Mouse (Mus musculus) heart, postnatal 10 days (tissue): ENCODE measurements around the gene Trio. TPM values are rescaled to one million over a fixed set of nuclear protein-coding genes. Genes with fewer than 3 reads are reported as not detected.

Experiments
- DNase-seq, 2 experiments: peaks; one replicate each; pipeline ENCODE4 v3.0.0; 2021
- intact Hi-C: fragments of 180-260 bp; cut with DNase I; formaldehyde crosslinking; loops from one replicate; pipeline ENCODE4 v1.15.1; 2025
- total RNA-seq, 2 experiments: library from RNA; stranded (reverse); gene quantifications; 2 replicates each; pipeline ENCODE4 v1.2.3; 2021

Gene Trio
- total RNA-seq, 2 experiments from 2014 or later = 73.8 to 88.9 TPM

- intact Hi-C loops = no loop called here
- no peak for DNase-seq
These were observed 322.7 kb downstream of the Trio start for GRCm38 (mm10) chr15:27702972-27703313.

- intact Hi-C loops = no loop called here
- DNase-seq = peak; percentile 33 to 42
These were observed 323.3 kb downstream of the Trio start for GRCm38 (mm10) chr15:27702031-27702971.

- no peak for DNase-seq
These were observed 328.0 kb downstream of the Trio start for GRCm38 (mm10) chr15:27697632-27698031.

GRCm38 (mm10) chr15:27693235-27693634 is 332.4 kb downstream of the Trio start:
- no peak for DNase-seq
- intact Hi-C loops = no loop called here

More at GRCm38 (mm10) chr15:27697632-27698031, 328.0 kb downstream of the Trio start:
- intact Hi-C loops = no loop called here

- intact Hi-C loops = no loop called here
These were observed 333.5 kb downstream of the Trio start for GRCm38 (mm10) chr15:27692161-27692560.

GRCm38 (mm10) chr15:27691213-27691612 is 334.4 kb downstream of the Trio start:
- DNase-seq = no peak
- intact Hi-C loops = no loop called here

More at GRCm38 (mm10) chr15:27692161-27692560, 333.5 kb downstream of the Trio start:
- no peak for DNase-seq

GRCm38 (mm10) chr15:27688041-27688651 is 337.5 kb downstream of the Trio start:
- intact Hi-C loops = loop anchor here (10.0 kb wide), 1 partner anchor 497 kb away; no protein-coding TSS in a partner anchor
- peak; percentile 37 to 54 for DNase-seq

- intact Hi-C loops = loop anchor here (10.0 kb wide), 1 partner anchor 500 kb away; no protein-coding TSS in a partner anchor
These were observed 340.8 kb downstream of the Trio start for GRCm38 (mm10) chr15:27684813-27685212.

GRCm38 (mm10) chr15:27683206-27683605 is 342.4 kb downstream of the Trio start:
- intact Hi-C loops = loop anchor here (10.0 kb wide), 1 partner anchor 502 kb away; no protein-coding TSS in a partner anchor
- DNase-seq = no peak

More at GRCm38 (mm10) chr15:27684813-27685212, 340.8 kb downstream of the Trio start:
- DNase-seq = no peak

- no peak for DNase-seq
- intact Hi-C loops = loop anchor here (10.0 kb wide), 1 partner anchor 502 kb away; no protein-coding TSS in a partner anchor
These were observed 343.0 kb downstream of the Trio start for GRCm38 (mm10) chr15:27682619-27683018.

- peak; percentile 96 to 97 for DNase-seq
- intact Hi-C loops = loop anchor here (10.0 kb wide), 1 partner anchor 503 kb away; no protein-coding TSS in a partner anchor
These were observed 344.0 kb downstream of the Trio start, which contains the start of gene Otulinl for GRCm38 (mm10) chr15:27681419-27682187. Gene Otulinl (minus strand): TSS chr15:27681579.

GRCm38 (mm10) chr15:27680997-27681396 is 344.7 kb downstream of the Trio start:
- intact Hi-C loops = loop anchor here (10.0 kb wide), 1 partner anchor 504 kb away; no protein-coding TSS in a partner anchor
- DNase-seq = no peak

Other genes starting within 250 kb of the Trio start
- gene Dnah5, start 177.9 kb upstream of the Trio start, total RNA-seq = under 1 TPM; 0.02 to 0.10 TPM